Mouse (Mus musculus): Measurements from ENCODE around the gene Cstb. TPM values are rescaled to one million over a fixed set of nuclear protein-coding genes. Genes with fewer than 3 reads are reported as not detected.

Cstb gene
- polyA plus RNA-seq, 1 experiment, result 214 TPM

- Histone ChIP-seq H3K4me1 (ENCODE audit: control insufficient read depth, insufficient read depth, low read length) (no peaks in the 10 kb centered on the region), H3K27me3 (ENCODE audit: control insufficient read depth, insufficient read depth, low read length, poor library complexity, severe bottlenecking) (no peaks in the 10 kb centered on the region), H3K4me3 (ENCODE audit: low read depth, low read length) (no peak overlapping the region), H3K9me3 (replicated peaks; ENCODE audit: control insufficient read depth, insufficient read depth, low read length, poor library complexity, severe bottlenecking) (no peaks in the 10 kb centered on the region), H3K36me3 (ENCODE audit: control insufficient read depth, insufficient read depth, low read length, poor library complexity, severe bottlenecking) (no peaks in the 10 kb centered on the region), H3K9ac (ENCODE audit: low read depth, poor library complexity, severe bottlenecking) (no peak overlapping the region), H3K27ac (ENCODE audit: insufficient read depth, low read length) (no peak overlapping the region)
- TF ChIP-seq EP300 (IDR thresholded peaks at IDR 0.05; ENCODE audit: insufficient read depth, low read depth, low read length), result no peak
- no peak for TF ChIP-seq CTCF (IDR thresholded peaks at IDR 0.05; ENCODE audit: low read depth, low read length)
- TF ChIP-seq POLR2A (IDR thresholded peaks at IDR 0.05; ENCODE audit: insufficient read depth, low read length), result no peak
Measured at GRCm38 (mm10) chr10:78446195-78446594, 20.7 kb downstream of the Cstb start.

- no peak overlapping the region for H3K4me3 ChIP-seq (ENCODE audit: low read depth, low read length)
- no peaks in the 10 kb centered on the region for H3K27me3 ChIP-seq (ENCODE audit: control insufficient read depth, insufficient read depth, low read length, poor library complexity, severe bottlenecking)
- no peaks in the 10 kb centered on the region for H3K4me1 ChIP-seq (ENCODE audit: control insufficient read depth, insufficient read depth, low read length)
- H3K36me3 ChIP-seq (ENCODE audit: control insufficient read depth, insufficient read depth, low read length, poor library complexity, severe bottlenecking), result no peaks in the 10 kb centered on the region
- H3K27ac ChIP-seq (ENCODE audit: insufficient read depth, low read length), result no peak overlapping the region
- no peak for TF ChIP-seq POLR2A (IDR thresholded peaks at IDR 0.05; ENCODE audit: insufficient read depth, low read length)
- no peak for TF ChIP-seq CTCF (IDR thresholded peaks at IDR 0.05; ENCODE audit: low read depth, low read length)
- TF ChIP-seq EP300 (IDR thresholded peaks at IDR 0.05; ENCODE audit: insufficient read depth, low read depth, low read length), result no peak
- no peak overlapping the region for H3K9ac ChIP-seq (ENCODE audit: low read depth, poor library complexity, severe bottlenecking)
- H3K9me3 ChIP-seq (replicated peaks; ENCODE audit: control insufficient read depth, insufficient read depth, low read length, poor library complexity, severe bottlenecking), result no peaks in the 10 kb centered on the region
Measured at GRCm38 (mm10) chr10:78447396-78447795, 21.9 kb downstream of the Cstb start.

GRCm38 (mm10) chr10:78450761-78451160 is 25.3 kb downstream of the Cstb start:
- TF ChIP-seq CTCF (IDR thresholded peaks at IDR 0.05; ENCODE audit: low read depth, low read length) (no peak), EP300 (IDR thresholded peaks at IDR 0.05; ENCODE audit: insufficient read depth, low read depth, low read length) (no peak), POLR2A (IDR thresholded peaks at IDR 0.05; ENCODE audit: insufficient read depth, low read length) (no peak)
- no peaks in the 10 kb centered on the region for H3K9me3 ChIP-seq (replicated peaks; ENCODE audit: control insufficient read depth, insufficient read depth, low read length, poor library complexity, severe bottlenecking)
- H3K27ac ChIP-seq (ENCODE audit: insufficient read depth, low read length), result no peak overlapping the region
- H3K36me3 ChIP-seq (ENCODE audit: control insufficient read depth, insufficient read depth, low read length, poor library complexity, severe bottlenecking), result no peaks in the 10 kb centered on the region
- no peaks in the 10 kb centered on the region for H3K4me1 ChIP-seq (ENCODE audit: control insufficient read depth, insufficient read depth, low read length)
- H3K27me3 ChIP-seq (ENCODE audit: control insufficient read depth, insufficient read depth, low read length, poor library complexity, severe bottlenecking), result no peaks in the 10 kb centered on the region
- H3K9ac ChIP-seq (ENCODE audit: low read depth, poor library complexity, severe bottlenecking), result no peak overlapping the region
- no peak overlapping the region for H3K4me3 ChIP-seq (ENCODE audit: low read depth, low read length)

GRCm38 (mm10) chr10:78452641-78453040 is 27.2 kb downstream of the Cstb start:
- no peak overlapping the region for H3K4me3 ChIP-seq (ENCODE audit: low read depth, low read length)
- no peaks in the 10 kb centered on the region for H3K4me1 ChIP-seq (ENCODE audit: control insufficient read depth, insufficient read depth, low read length)
- no peak for TF ChIP-seq POLR2A (IDR thresholded peaks at IDR 0.05; ENCODE audit: insufficient read depth, low read length)
- TF ChIP-seq EP300 (IDR thresholded peaks at IDR 0.05; ENCODE audit: insufficient read depth, low read depth, low read length), result no peak
- no peak for TF ChIP-seq CTCF (IDR thresholded peaks at IDR 0.05; ENCODE audit: low read depth, low read length)
- H3K27ac ChIP-seq (ENCODE audit: insufficient read depth, low read length), result no peak overlapping the region
- no peaks in the 10 kb centered on the region for H3K36me3 ChIP-seq (ENCODE audit: control insufficient read depth, insufficient read depth, low read length, poor library complexity, severe bottlenecking)
- no peaks in the 10 kb centered on the region for H3K9me3 ChIP-seq (replicated peaks; ENCODE audit: control insufficient read depth, insufficient read depth, low read length, poor library complexity, severe bottlenecking)
- no peaks in the 10 kb centered on the region for H3K27me3 ChIP-seq (ENCODE audit: control insufficient read depth, insufficient read depth, low read length, poor library complexity, severe bottlenecking)
- H3K9ac ChIP-seq (ENCODE audit: low read depth, poor library complexity, severe bottlenecking), result no peak overlapping the region

- H3K27me3 ChIP-seq (ENCODE audit: control insufficient read depth, insufficient read depth, low read length, poor library complexity, severe bottlenecking), result no peaks in the 10 kb centered on the region
- no peaks in the 10 kb centered on the region for H3K4me1 ChIP-seq (ENCODE audit: control insufficient read depth, insufficient read depth, low read length)
- H3K27ac ChIP-seq (ENCODE audit: insufficient read depth, low read length), result no peak overlapping the region
- no peak for TF ChIP-seq EP300 (IDR thresholded peaks at IDR 0.05; ENCODE audit: insufficient read depth, low read depth, low read length)
- no peak for TF ChIP-seq POLR2A (IDR thresholded peaks at IDR 0.05; ENCODE audit: insufficient read depth, low read length)
- no peak for TF ChIP-seq CTCF (IDR thresholded peaks at IDR 0.05; ENCODE audit: low read depth, low read length)
- H3K36me3 ChIP-seq (ENCODE audit: control insufficient read depth, insufficient read depth, low read length, poor library complexity, severe bottlenecking), result no peaks in the 10 kb centered on the region
- no peak overlapping the region for H3K9ac ChIP-seq (ENCODE audit: low read depth, poor library complexity, severe bottlenecking)
- no peak overlapping the region for H3K4me3 ChIP-seq (ENCODE audit: low read depth, low read length)
- H3K9me3 ChIP-seq (replicated peaks; ENCODE audit: control insufficient read depth, insufficient read depth, low read length, poor library complexity, severe bottlenecking), result no peaks in the 10 kb centered on the region
Measured at GRCm38 (mm10) chr10:78456696-78457095, 31.2 kb downstream of the Cstb start.

GRCm38 (mm10) chr10:78457495-78458347 is 32.3 kb downstream of the Cstb start:
- H3K9ac ChIP-seq (ENCODE audit: low read depth, poor library complexity, severe bottlenecking), result no peak overlapping the region
- H3K4me1 ChIP-seq (ENCODE audit: control insufficient read depth, insufficient read depth, low read length), result peaks cover 3% of the 10 kb centered on the region
- no peak overlapping the region for H3K4me3 ChIP-seq (ENCODE audit: low read depth, low read length)
- TF ChIP-seq EP300 (IDR thresholded peaks at IDR 0.05; ENCODE audit: insufficient read depth, low read depth, low read length), result no peak
- no peaks in the 10 kb centered on the region for H3K27me3 ChIP-seq (ENCODE audit: control insufficient read depth, insufficient read depth, low read length, poor library complexity, severe bottlenecking)
- no peaks in the 10 kb centered on the region for H3K36me3 ChIP-seq (ENCODE audit: control insufficient read depth, insufficient read depth, low read length, poor library complexity, severe bottlenecking)
- no peaks in the 10 kb centered on the region for H3K9me3 ChIP-seq (replicated peaks; ENCODE audit: control insufficient read depth, insufficient read depth, low read length, poor library complexity, severe bottlenecking)
- no peak overlapping the region for H3K27ac ChIP-seq (ENCODE audit: insufficient read depth, low read length)
